Mouse (Mus musculus): ENCODE data around the gene Rin3. TPM values are rescaled to one million over a fixed set of nuclear protein-coding genes. Genes with fewer than 3 reads are reported as not detected.

Rin3 gene
- polyA plus RNA-seq, 1 experiment, result 25.4 TPM

GRCm38 (mm10) chr12:102439632-102440023 lies 156.8 kb downstream of the Rin3 start, which contains the start of gene Lgmn:
Lgmn (minus strand) TSS chr12:102439813.
- peak; percentile 94 for DNase-seq
- Histone ChIP-seq H3K36me3 (ENCODE audit: control insufficient read depth, insufficient read depth, low read length) (no peaks in the 10 kb centered on the region), H3K27me3 (ENCODE audit: control insufficient read depth, insufficient read depth, low read length) (no peaks in the 10 kb centered on the region), H3K4me1 (replicated peaks; ENCODE audit: control insufficient read depth, insufficient read depth, low read length) (peaks cover 7% of the 10 kb centered on the region), H3K27ac (ENCODE audit: control insufficient read depth, insufficient read depth, low read length) (no peak within 1 kb of the TSS), H3K4me3 (ENCODE audit: control insufficient read depth, insufficient read depth, low read length) (peak within 1 kb of the TSS; percentile 58)
- WGBS, result 2% methylated on average over 28 of the region's 28 CpGs
- TF ChIP-seq POLR2A (IDR thresholded peaks at IDR 0.05; ENCODE audit: control insufficient read depth, extremely low read depth, insufficient read depth, low read length, poor library complexity), result 0 out of 2 replicates have a peak, but pooled peaks have one; percentile 34
- TF ChIP-seq CTCF (IDR thresholded peaks at IDR 0.05; ENCODE audit: borderline replicate concordance, control insufficient read depth, extremely low read depth, insufficient read depth, low read length, poor library complexity), result no peak

Other genes with a start within 250 kb of the Rin3 start
- 3.7 and 4.7 TPM in 2 replicates for gene Slc24a4, start 154.3 kb upstream of the Rin3 start, polyA plus RNA-seq (2012; rRNA removed)
- 66.8 and 88.9 TPM in 2 replicates for gene Lgmn, start 156.8 kb downstream of the Rin3 start, polyA plus RNA-seq (2012; rRNA removed)
- gene Golga5, start 186.1 kb downstream of the Rin3 start, polyA plus RNA-seq (2012; rRNA removed), result 13.3 and 14.3 TPM in 2 replicates